Mouse (Mus musculus) midbrain, embryonic 10.5 days (tissue): ENCODE measurements at regions not wholly inside any gene's neighbourhood (a gene's known extent, or its start where the extent isn't known, plus 50 kb on each side); places are given as distances from the start of the nearest gene placed in this dataset.

Experiments
- DNase-seq: peaks from one replicate; pipeline ENCODE4 v3.0.0-alpha.2; 2017; ENCODE audit warnings: low spot score
- H3K27ac ChIP-seq: fragments of 300-500 bp; sonication (generic); replicated peaks from 2 replicates; pipeline ENCODE4 v1.5.1; 2016; ENCODE audit warnings: mild to moderate bottlenecking
- H3K27me3 ChIP-seq: fragments of 300-500 bp; sonication (generic); 2 replicates; pipeline ENCODE4 v1.6.1; 2016; ENCODE audit warnings: low read depth, mild to moderate bottlenecking; ENCODE audit not compliant: poor library complexity, severe bottlenecking
- H3K36me3 ChIP-seq: fragments of 300-500 bp; sonication (generic); 2 replicates; pipeline ENCODE4 v1.6.1; 2016; ENCODE audit warnings: mild to moderate bottlenecking, moderate library complexity
- H3K4me1 ChIP-seq: fragments of 300-500 bp; sonication (generic); 2 replicates; pipeline ENCODE4 v1.6.1; 2016
- H3K4me3 ChIP-seq: fragments of 300-500 bp; sonication (generic); 2 replicates; pipeline ENCODE4 v1.5.1; 2016; ENCODE audit warnings: mild to moderate bottlenecking, moderate library complexity
- H3K9me3 ChIP-seq: fragments of 300-500 bp; sonication (generic); replicated peaks from 2 replicates; pipeline ENCODE4 v1.6.1; 2016; ENCODE audit warnings: mild to moderate bottlenecking
- WGBS: fragments of 180-500 bp; shearing (Covaris S2); methylation state at CpG from one replicate; pipeline ENCODE4 v1.1.7; 2016; 5-methylcytosine and 5-hydroxymethylcytosine counted together

DNA sequence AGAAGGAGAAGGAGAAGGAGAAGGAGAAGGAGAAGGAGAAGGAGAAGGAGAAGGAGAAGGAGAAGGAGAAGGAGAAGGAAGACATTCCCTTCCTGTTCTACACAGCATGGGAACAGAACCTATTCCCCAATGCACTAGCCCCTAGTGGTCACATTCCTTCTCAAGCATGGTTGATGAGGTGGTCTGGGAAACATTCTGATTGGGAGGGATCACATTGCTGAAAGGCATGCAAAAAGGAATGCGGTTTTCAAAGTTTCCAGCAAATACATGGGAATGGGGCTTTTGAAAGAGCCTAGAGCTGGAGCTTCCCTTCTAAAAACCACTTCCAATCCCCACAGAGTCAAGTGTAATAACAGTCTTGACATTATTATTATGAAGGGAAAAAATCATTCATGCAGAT, 197.5 kb downstream of the Efcab1 start:
- no peak for DNase-seq
- no peak overlapping the region for H3K4me3 ChIP-seq
- WGBS, result 46% methylated on average over 1 of the region's 1 CpGs
- no peak overlapping the region for H3K27ac ChIP-seq
- no peaks in the 10 kb centered on the region for H3K9me3 ChIP-seq
- no peaks in the 10 kb centered on the region for H3K4me1 ChIP-seq
- no peaks in the 10 kb centered on the region for H3K36me3 ChIP-seq
- H3K27me3 ChIP-seq, result no peaks in the 10 kb centered on the region

- 79% methylated on average over 1 of the region's 1 CpGs for WGBS
- Histone ChIP-seq H3K4me3 (no peak overlapping the region), H3K36me3 (no peaks in the 10 kb centered on the region), H3K27ac (no peak overlapping the region), H3K9me3 (no peaks in the 10 kb centered on the region), H3K4me1 (no peaks in the 10 kb centered on the region), H3K27me3 (no peaks in the 10 kb centered on the region)
- DNase-seq, result no peak
Observed at GRCm38 (mm10) chr16:15107234-15107633, 200.8 kb downstream of the Efcab1 start.

DNA sequence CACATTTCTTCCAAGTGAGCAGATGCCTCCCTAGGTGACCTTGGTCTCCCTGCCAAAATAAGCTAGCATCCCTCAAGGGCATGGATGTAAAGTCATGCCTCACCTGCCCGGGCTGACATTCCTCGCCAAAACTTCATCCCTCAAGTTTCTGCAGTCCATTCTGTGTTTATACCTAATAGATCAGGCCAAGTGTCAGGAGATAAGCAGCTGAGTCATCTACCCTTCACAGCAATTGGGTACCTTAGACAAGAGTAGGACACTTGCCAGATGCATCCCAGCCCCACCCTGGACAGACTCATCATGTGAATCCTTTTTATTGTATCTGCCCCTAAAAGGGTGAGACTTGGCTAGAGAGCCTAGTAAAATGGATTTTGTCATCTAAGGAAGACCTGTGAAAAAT, 204.1 kb upstream of the Gm21897 start:
- Histone ChIP-seq H3K27me3 (no peaks in the 10 kb centered on the region), H3K27ac (no peak overlapping the region)
- no peak for DNase-seq

GRCm38 (mm10) chr16:15113989-15114556, 203.2 kb upstream of the Gm21897 start:
- Histone ChIP-seq H3K27me3 (no peaks in the 10 kb centered on the region), H3K36me3 (no peaks in the 10 kb centered on the region), H3K4me3 (no peak overlapping the region), H3K27ac (no peak overlapping the region), H3K4me1 (no peaks in the 10 kb centered on the region), H3K9me3 (no peaks in the 10 kb centered on the region)
- DNase-seq, result no peak
- WGBS, result 59% methylated on average over 5 of the region's 5 CpGs

More for the DNA sequence above, 204.1 kb upstream of the Gm21897 start:
- no peaks in the 10 kb centered on the region for H3K9me3 ChIP-seq
- H3K4me3 ChIP-seq, result no peak overlapping the region
- H3K4me1 ChIP-seq, result no peaks in the 10 kb centered on the region
- 83% methylated on average over 2 of the region's 2 CpGs for WGBS
- H3K36me3 ChIP-seq, result no peaks in the 10 kb centered on the region

- no peak for DNase-seq
- H3K4me3 ChIP-seq, result no peak overlapping the region
- H3K27me3 ChIP-seq, result no peaks in the 10 kb centered on the region
- no peaks in the 10 kb centered on the region for H3K36me3 ChIP-seq
- H3K4me1 ChIP-seq, result no peaks in the 10 kb centered on the region
- 80% methylated on average over 4 of the region's 4 CpGs for WGBS
- no peak overlapping the region for H3K27ac ChIP-seq
- H3K9me3 ChIP-seq, result no peaks in the 10 kb centered on the region
Observed at GRCm38 (mm10) chr16:15114574-15115230, 202.6 kb upstream of the Gm21897 start.

- H3K4me1 ChIP-seq, result no peaks in the 10 kb centered on the region
- no peak overlapping the region for H3K4me3 ChIP-seq
- DNase-seq, result no peak
- no peaks in the 10 kb centered on the region for H3K9me3 ChIP-seq
- H3K36me3 ChIP-seq, result no peaks in the 10 kb centered on the region
- WGBS, result 46% methylated on average over 2 of the region's 2 CpGs
- H3K27ac ChIP-seq, result no peak overlapping the region
- no peaks in the 10 kb centered on the region for H3K27me3 ChIP-seq
Observed at GRCm38 (mm10) chr16:15115386-15115785, 201.9 kb upstream of the Gm21897 start.

DNA sequence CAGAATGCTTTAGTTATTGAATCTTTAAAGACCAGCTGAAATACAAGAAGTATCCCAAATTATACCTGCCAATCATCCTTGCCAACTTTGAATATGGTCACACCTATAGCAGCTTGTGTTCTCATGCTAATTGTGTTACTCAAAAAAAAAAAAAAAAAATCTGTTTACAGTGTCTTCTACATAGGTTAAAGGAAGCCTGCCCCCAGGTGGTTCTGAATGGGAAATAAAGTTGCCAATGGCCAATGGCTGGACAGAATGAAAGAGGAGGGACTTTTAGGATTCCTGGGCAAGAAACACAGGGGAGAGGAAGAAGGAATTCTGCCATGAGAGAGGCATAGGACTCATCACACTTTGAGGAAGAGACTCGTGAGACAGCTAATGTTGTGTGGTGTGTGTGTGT, 197.5 kb upstream of the Gm21897 start:
- Histone ChIP-seq H3K9me3 (no peaks in the 10 kb centered on the region), H3K4me3 (no peak overlapping the region), H3K27me3 (no peaks in the 10 kb centered on the region), H3K36me3 (no peaks in the 10 kb centered on the region), H3K4me1 (no peaks in the 10 kb centered on the region), H3K27ac (no peak overlapping the region)
- no peak for DNase-seq
- WGBS, result 78% methylated on average over 1 of the region's 1 CpGs

DNA sequence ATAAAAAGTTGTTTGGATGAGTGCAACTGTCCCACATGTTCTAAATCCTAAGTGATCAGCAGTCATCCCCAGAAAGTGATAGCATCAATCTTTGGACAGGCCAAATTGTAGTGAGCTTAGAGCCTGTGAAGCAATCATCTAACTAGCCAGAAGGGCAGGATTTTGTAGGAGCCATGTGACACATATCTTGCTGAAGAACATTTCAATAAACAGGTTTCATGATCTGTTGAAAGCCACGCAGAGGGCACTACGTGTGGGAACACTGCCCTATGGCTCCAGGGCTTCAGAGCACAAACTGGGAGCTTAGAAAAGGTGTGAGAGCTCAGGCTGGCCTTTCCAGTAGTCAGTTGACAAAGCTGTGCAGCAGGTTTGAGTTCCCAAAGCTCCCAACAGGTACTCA, 188.3 kb upstream of the Gm21897 start:
- H3K27ac ChIP-seq, result no peak overlapping the region
- no peak for DNase-seq
- no peaks in the 10 kb centered on the region for H3K27me3 ChIP-seq
- H3K4me3 ChIP-seq, result no peak overlapping the region
- no peaks in the 10 kb centered on the region for H3K4me1 ChIP-seq
- H3K36me3 ChIP-seq, result no peaks in the 10 kb centered on the region
- no peaks in the 10 kb centered on the region for H3K9me3 ChIP-seq
- WGBS, result 91% methylated on average over 2 of the region's 2 CpGs

DNA sequence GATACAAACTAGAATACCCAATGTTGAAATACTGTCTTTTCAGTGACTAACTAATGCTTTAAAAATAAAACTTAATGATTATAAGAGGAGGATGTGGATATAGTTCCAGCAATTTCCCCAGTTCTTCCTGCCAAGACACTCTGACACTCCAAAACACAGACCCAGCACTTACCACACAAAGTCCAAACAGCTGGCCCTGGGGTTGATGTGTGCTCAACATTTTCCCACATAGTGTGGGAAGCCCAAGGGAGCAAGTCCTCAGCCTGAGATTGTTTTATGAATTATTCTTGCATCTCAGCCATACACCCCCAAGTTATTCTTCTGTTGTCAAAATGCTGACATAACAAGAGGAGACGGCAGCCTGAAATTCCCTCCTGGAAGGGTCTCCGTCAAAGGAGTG, 187.5 kb upstream of the Gm21897 start:
- H3K27me3 ChIP-seq, result no peaks in the 10 kb centered on the region
- WGBS, result 95% methylated on average over 2 of the region's 2 CpGs
- DNase-seq, result no peak

GRCm38 (mm10) chr16:15157852-15158251, 159.4 kb upstream of the Gm21897 start:
- WGBS, result 80% methylated on average over 2 of the region's 2 CpGs
- Histone ChIP-seq H3K4me3 (no peak overlapping the region), H3K27ac (no peak overlapping the region)

More for the DNA sequence above, 187.5 kb upstream of the Gm21897 start:
- no peaks in the 10 kb centered on the region for H3K4me1 ChIP-seq
- no peak overlapping the region for H3K4me3 ChIP-seq
- no peak overlapping the region for H3K27ac ChIP-seq
- H3K9me3 ChIP-seq, result no peaks in the 10 kb centered on the region
- no peaks in the 10 kb centered on the region for H3K36me3 ChIP-seq

DNA sequence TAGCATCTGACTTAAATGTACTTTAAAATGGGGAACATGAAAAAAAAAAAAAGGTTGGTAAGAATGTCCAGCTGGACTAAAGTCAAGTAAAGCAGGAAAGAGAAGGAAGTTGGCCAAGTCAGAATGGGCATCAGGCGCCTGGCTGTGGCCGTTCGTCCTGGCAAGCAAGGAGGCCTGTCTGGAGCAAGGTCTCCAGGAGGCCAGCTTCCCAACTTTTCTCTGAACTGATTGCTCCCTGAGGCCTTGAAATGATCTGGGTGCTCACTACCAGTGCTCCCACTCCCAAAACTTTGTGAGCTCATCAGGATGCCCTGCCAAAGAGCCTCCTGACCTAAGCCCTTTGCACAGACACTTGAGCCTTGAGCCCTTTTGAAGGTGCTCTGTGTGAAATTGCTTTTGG, 141.7 kb upstream of the Gm21897 start:
- peaks cover 12% of the 10 kb centered on the region for H3K9me3 ChIP-seq
- H3K4me1 ChIP-seq, result no peaks in the 10 kb centered on the region
- DNase-seq, result no peak
- H3K36me3 ChIP-seq, result no peaks in the 10 kb centered on the region
- no peak overlapping the region for H3K27ac ChIP-seq
- WGBS, result 90% methylated on average over 3 of the region's 3 CpGs
- no peak overlapping the region for H3K4me3 ChIP-seq
- H3K27me3 ChIP-seq, result no peaks in the 10 kb centered on the region

More at GRCm38 (mm10) chr16:15157852-15158251, 159.4 kb upstream of the Gm21897 start:
- DNase-seq, result no peak
- H3K27me3 ChIP-seq, result no peaks in the 10 kb centered on the region
- H3K36me3 ChIP-seq, result no peaks in the 10 kb centered on the region
- H3K9me3 ChIP-seq, result no peaks in the 10 kb centered on the region
- no peaks in the 10 kb centered on the region for H3K4me1 ChIP-seq

GRCm38 (mm10) chr16:15185714-15186113, 131.5 kb upstream of the Gm21897 start:
- Histone ChIP-seq H3K36me3 (no peaks in the 10 kb centered on the region), H3K27me3 (no peaks in the 10 kb centered on the region), H3K4me3 (no peak overlapping the region), H3K9me3 (peaks cover 4% of the 10 kb centered on the region; the same call in 1 of the 2 replicates), H3K27ac (no peak overlapping the region), H3K4me1 (no peaks in the 10 kb centered on the region)
- no peak for DNase-seq
- WGBS, result 88% methylated on average over 1 of the region's 1 CpGs

- DNase-seq, result peak; percentile 27
- Histone ChIP-seq H3K27ac (no peak overlapping the region), H3K4me3 (no peak overlapping the region)
Observed at GRCm38 (mm10) chr16:15194926-15195711, 122.1 kb upstream of the Gm21897 start.

More at GRCm38 (mm10) chr16:15194926-15195711, 122.1 kb upstream of the Gm21897 start:
- 70% methylated on average over 6 of the region's 6 CpGs for WGBS
- Histone ChIP-seq H3K4me1 (no peaks in the 10 kb centered on the region), H3K27me3 (no peaks in the 10 kb centered on the region), H3K9me3 (no peaks in the 10 kb centered on the region), H3K36me3 (no peaks in the 10 kb centered on the region)
